Mouse (Mus musculus) erythroblast, adult 5-6 weeks (primary cell): ENCODE data around the gene Fbxo31. TPM values are rescaled to one million over a fixed set of nuclear protein-coding genes. Genes with fewer than 3 reads are reported as not detected.

Experiments
- ATAC-seq: replicated peaks from 2 replicates; pipeline ENCODE4 v1.8.0; 2016; ENCODE audit warnings: moderate number of reproducible peaks, mild to moderate bottlenecking, moderate TSS enrichment, inconsistent platforms; ENCODE audit not compliant: poor library complexity, low FRiP score, severe bottlenecking
- total RNA-seq, 2 experiments: library from RNA; stranded (forward) in 1 of 2; stranded (reverse) in 1 of 2; fragments of 150-400 nt in 1 of 2; fragments of 200-764, 138-1000 nt in 1 of 2; gene quantifications; 2 replicates each; pipeline versions ENCODE4 v1.2.3 to v1.2.4; 2015 to 2017; ENCODE audit warnings: low replicate concordance in 2 of 2

Fbxo31 gene
- total RNA-seq, 2 experiments from 2014 or later = 4.3 to 7.7 TPM

DNA sequence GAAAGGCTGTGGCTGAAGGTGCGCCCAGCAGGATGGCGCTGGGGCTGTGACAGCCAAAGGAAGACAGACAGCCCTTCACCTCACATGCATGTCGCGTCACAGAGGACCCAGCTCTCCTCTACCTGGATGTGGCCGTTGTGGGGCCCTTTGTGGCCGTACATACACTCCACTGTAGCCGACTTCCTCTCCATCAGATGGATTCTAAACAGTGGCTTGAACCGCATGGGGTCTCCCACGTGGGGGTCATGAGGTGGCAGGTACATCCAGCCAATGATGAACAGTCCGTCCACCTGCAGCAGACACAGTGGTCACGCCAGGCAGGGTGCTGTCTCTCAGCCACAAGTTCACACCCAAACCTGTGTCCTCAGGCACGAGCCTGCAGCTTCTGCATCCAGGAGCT is 18.8 kb downstream of the Fbxo31 start:
- ATAC-seq = no peak

DNA sequence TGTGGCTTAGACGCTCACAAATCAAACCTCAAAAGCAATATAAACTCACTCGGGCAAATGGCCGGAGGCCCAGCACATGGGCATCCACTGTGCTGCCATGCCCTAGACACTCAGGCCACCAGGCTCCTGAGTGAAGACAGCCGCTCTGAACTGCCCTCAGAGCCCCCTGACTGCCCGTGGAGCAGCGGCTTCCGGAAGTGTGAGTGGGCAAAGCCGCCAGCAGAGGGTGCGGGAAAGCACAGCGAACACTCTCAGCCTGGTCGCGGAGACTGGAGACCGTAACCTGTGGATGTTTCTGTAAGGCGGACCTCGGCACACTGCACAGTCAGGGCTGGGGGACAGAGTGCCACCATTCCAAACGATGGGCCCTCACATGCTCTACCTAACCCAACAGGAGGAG is 20.1 kb downstream of the Fbxo31 start:
- ATAC-seq = no peak

DNA sequence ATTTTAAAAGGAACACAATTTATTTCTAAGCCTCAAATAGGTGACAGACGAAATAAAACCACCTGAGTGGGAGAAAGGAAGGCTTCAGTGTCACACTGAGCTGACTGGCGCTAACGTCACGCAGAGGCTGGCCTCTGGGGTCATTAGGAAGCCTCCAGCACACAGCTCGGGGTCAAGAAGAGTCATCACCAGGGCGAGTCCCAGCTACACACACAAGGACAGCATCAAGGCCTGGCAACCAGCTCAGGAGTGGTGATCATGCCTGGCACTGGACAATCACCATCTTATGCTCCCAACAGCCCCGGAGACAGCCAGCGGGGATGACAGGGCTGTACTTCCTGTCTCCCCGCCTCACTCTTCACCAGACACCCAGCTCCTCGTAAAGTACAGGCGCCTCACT is 20.9 kb downstream of the Fbxo31 start:
- ATAC-seq = no peak

DNA sequence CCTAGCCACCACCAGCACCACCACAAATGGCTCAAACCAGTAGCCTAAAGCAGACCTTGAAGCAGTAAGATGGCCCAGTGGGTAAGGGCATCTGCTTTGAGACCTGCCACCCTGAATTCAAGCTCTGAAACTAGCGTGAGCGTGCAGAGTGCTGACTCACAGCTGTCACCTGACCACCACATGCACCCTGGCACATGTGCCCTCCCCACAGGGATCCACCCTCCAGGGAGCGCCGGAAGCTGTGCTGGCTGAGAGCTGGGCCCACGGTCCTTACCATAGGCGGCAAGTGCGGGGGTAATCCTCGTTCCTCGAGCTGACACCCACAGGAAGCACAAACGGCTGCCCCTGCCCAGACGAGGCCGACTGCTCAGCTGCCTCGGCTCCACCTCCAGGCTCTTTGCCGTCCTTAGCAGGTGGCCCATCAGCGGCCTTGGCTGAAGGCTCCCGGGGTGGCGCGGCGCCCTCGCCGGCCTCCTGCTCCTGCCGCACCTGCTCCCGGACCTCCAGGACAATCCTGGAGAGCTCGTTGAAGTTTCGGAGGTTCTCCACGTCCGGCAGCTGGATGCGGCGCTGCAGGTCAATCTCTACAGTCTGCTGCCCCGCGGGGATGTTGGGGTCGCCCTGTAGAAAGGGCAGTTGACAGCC is 24.7 kb downstream of the Fbxo31 start:
- no peak for ATAC-seq

DNA sequence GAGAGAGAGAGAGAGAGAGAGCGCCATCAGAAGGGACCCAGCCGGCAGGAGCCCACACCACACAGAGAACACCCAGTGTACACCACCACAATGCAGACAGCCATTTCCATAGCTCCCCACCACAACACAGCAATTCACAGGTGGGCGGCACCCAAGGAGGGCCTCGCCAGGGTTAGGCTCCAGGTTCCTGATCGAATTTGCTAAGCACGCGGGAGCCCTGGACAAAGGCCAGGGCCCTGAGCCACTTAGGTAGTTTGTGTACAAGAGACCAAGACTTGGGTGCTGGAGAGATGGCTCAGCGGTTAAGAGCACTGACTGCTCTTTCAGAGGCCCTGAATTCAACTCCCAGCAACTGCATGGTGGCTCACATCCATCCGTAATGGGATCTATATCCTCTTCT is 26.1 kb downstream of the Fbxo31 start:
- ATAC-seq = no peak

DNA sequence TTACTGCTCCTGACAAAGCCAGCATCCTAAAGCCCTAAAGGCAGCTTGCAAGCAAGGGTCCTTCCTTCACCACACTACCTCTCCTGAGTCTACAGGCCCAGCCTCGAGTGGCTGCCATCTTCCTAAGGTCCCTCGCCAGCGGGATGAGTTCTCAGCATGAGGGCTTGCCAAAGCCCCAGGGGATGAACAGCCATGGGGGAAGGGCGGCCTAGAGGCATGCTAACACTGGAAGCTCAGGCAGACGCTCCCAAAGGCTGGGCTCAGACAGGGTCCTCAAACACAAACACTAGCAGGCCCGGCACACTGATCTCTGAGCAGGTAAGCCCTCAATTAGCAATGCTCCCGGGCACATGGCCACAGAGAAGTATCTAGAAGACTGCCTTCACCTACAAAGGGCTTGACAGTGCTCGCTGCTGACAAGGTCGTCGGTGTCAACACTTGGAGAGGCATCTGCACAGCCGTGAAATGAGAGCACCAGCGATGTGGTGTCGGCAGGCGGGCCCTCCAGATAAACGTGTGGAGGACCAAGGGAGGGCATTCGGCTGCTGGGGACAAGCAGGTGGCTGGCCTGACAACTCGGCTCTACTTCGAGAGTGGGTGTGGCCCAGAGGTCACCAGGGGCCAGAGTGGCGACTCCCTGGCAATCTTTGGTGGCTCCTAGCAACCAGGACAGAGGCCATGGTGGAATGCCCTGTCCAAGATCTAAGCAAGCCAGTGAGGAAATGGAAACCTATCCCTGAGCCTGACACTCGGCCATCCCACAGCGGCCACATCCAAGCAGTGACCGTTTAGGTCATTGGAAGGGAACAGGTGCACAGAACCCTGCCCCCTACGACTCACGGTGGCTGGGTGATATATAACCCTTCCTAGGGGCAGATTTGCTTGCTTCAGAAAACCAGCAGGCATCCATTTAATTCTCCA is 27.3 kb downstream of the Fbxo31 start:
- no peak for ATAC-seq

DNA sequence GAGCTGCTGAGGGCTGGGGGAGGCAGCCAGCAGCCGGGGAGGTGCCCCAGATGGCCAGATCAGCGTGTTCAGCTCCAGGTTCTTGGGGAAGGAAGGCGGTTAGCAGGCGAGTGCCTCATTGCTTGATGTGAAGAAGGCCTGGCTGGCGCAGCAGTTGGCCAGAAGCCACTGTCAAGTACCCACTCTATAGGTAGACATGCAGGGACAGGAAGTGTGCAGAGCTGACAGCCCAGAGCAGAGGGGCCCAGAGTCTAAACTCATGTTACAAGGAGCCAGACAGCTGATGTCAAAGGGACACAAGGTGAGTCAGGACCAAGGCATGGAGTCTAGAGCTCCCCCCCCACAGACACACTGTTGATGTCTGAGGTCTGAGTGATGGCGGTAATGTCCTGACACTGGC is 28.6 kb downstream of the Fbxo31 start:
- no peak for ATAC-seq

DNA sequence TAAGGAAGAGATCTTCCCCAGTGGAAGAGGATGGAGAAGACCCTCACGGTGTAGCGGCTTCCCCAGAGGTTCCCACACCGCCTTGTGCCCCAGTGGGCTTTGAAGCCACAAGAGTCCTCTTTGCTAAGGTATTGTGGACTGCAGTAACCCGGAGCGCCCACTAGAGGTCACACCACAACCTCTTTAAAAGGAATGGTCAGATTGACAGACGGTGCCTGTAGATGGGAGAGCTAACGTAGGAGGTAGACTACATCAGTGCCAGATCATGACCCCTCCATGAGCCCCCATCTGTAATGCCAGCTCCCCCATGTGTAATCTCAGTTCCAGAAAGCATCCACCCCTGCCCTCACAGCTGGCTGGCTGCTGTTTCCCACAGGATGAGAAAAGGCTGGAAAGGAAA is 31.5 kb downstream of the Fbxo31 start:
- ATAC-seq = peak; percentile 89

DNA sequence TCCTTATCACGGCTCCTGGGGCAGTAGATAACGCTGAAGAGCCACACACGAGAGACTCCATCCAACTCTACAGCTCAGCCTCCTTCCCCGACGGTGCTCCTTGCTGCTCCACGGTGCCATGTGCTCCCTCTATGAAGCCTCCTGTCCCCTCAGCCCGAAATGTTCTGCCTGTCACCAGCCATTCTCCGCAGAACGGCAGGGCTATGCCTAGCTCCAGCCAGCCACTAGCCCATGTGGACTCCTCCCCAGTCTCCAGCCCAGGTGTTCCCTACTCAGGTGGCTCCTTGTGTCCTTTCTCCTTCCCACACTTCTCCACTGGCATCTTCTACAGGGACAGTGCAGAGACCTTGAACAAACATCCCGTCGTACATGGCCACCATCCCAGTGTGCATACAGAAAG is 33.7 kb downstream of the Fbxo31 start:
- no peak for ATAC-seq

DNA sequence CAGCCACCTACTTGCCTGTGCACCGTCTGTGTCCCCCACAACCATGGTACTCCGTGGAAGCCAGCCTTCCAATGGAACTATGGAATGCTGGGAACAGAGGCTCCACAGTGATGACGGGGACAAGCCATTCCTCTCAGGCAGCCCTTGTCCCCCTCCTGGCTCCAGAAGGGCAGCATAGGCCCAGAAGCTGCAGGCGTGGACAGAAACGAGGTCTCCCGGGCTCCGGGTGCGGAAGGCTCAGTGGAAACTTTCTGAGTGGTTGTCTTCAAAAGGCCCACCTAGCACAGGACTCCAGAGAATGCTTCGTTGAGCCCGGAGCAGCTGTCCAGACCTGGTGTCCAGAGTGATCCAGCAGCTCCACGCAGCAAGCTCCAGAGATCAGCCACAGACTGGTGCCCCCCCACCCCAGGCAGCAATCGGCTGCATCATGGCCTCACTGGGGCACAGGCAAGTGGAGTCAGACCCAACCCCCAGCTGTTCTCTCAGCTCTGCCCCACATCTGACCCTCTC is 34.3 kb downstream of the Fbxo31 start, which contains the start of gene 1700018B08Rik:
TSS of gene 1700018B08Rik (minus strand) at position 45 of the 510 bp plus-strand sequence.
- ATAC-seq = no peak

DNA sequence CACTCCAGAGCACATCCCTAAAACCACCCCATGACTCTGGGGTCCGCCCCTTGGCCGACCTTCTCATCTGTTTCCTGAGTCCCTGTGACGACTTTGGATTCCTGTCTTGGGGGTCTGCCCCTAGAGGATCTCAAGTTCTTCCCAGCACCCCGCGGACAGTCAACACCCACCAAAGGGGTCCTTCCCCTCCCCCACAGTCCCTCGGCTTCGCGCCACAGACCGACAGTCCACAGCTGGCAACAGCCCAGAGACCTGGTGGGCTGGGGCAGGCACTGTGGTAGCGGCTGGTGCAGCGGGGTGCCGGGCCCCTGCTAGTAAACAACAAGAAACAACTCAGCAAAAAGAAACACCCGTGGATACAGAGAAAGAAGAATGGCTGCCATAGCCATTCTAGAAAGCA is 35.7 kb downstream of the Fbxo31 start:
- no peak for ATAC-seq

DNA sequence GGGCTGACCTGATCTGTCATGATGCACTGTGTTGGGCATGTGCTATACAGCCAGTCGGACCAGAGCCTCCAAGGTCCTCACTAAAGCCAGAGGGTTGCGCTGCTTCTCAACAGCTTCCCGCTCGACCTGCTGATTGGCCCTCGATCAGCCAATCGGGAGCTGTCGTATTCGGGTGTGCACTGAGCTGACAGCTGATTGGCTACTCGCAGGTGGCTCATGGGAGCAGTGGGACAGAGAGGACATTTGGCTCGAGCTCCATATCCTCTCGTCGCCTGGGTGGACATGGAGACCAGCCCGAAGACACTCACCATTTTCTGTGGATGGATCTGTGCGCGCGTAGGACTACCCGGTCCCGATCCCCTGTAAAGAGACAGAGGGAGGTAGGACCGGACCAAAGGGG is 36.7 kb downstream of the Fbxo31 start:
- no peak for ATAC-seq

DNA sequence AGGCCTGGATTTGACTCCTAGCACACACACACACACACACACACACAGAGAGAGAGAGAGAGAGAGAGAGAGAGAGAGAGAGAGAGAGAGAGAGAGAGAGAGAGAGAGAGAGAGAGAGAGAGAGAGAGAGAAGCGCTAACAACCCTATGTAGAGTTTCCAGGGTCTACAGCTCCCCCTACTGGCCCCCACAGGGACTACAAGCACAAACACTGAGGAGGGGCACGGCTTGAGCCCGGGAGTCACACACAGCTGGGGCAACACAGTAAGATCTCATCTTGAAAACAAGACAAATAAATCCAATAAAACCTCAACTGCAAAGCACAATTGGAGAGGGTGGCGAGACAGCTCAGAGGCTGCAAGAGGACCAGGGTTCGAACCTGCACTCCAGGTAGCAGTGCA is 46.2 kb downstream of the Fbxo31 start:
- ATAC-seq = peak; percentile 52; the same call in 1 of the 2 replicates

DNA sequence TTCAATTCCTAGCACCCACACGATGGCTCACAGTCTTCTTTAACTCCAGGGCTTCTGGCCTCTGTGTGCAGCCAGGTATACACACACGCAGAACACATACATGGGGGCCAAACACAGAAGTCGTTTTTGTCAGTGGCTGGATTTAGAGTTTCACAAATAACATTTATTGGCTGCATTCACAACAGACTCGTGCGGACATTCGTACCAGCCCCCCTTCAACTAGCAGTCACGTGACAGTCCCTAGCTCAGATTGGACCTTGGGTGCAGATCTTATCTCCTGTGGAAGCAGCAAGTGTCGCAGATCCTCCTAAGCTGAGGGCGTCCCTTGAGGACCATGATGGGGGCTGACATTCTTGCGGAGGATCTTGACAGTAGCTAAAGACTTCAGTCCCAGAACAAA is 48.0 kb downstream of the Fbxo31 start:
- ATAC-seq = no peak

DNA sequence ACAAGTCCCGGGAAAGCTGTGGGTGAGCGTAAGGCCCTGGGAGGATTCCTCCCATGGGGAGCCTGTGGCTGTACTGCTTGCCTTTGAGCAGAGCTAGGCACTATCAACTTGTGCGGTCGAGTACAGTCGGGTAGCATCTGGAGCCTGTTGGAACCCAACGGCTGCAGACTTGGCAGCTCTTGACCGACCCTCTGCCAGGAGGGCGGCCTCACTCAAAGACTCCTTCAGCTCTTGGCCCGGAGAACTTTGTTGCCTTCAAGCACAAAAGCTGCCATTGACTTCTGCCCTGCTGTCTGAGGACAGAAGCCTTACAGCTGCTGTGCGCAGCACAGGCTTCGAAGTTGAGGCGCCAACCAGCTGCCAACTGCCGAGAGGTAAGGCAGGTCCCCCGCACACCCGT is 49.8 kb downstream of the Fbxo31 start:
- ATAC-seq = no peak

DNA sequence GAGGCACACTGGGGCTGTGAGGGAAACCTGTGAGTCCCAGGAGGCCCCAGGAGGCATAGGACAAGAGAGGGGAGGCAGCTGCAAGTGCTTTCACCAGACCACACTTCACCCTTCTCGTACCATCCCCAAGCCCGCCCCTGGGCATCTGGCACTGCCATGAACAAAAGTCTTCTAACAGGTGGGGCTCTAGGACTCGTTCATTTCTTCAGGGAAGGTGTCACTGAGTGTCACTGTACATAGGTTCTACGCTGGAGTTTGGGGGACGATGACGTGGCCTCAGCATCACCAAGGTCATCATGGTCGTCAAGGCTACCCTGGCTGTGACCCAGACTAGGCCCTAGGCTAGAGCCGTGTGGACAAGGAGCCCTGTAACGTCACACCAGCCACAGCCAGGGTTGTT is 50.9 kb downstream of the Fbxo31 start:
- ATAC-seq = no peak

DNA sequence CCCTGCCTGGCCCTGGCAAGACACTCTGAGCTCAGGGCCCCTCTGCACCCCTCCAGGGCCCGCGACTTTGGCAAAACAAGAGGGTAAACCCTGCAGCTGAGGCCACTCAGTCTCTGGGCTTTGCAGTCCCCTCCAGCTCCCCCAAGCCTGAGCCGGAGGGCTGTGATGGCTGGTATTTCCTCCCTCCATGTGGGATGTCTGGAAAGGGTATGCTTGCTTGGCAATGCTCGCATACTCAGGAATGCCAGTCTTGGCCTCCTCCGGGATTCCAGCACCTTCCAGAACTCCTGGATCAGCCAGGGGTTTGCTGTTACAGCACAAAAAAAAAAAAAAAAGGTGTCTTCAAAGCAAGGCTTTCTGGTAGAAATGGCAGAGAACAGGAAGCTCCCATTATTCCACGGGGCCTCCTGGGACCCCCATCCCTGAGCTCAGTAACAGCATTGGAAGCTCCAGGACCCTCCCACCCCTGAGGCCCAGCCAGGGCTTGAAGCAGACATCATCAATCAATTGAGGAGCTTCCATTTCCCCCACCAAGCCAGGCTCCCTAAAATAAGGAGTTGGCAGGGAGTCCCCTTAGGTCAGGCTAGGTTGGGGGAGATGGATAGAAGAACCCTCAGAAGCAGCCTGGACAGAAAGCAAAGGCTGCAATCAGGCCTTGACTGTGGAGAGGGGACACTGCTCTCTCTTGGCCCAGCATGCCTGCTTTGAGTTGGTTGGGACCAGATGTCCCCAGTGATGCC is 51.6 kb downstream of the Fbxo31 start:
- no peak for ATAC-seq

DNA sequence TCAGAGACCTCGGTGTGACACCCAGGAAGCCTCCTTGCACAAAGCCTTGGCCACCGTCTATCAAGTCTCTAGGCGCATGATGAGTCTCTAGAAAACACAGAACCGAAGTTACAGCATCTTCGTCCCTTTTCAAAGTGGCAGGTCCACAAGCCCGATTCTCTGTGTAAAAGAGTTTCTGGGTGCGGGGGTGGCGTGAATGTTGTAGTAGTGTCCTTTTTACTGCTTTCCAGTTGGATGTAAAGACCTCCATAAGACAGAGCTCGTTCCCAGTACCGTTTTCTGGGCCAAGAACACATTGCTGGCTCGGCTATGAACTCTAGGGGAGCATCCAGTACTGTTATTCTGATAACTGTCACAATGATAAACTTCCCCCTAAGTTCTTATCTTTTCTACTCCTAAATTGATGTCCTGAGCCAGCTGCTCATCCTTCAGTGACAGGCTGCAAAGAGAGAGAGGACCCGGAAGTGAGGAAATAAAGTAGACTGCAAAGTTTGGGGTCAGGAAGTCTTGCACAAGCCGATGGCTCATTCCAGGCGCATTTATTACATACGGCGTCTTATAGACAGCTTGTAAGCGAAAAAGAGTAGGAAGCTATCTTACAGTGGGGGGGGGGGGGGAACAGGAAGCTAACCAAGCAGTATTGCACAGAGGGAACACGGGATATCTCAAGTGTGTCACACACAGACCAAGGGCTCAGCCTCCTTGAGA is 53.3 kb downstream of the Fbxo31 start:
- ATAC-seq = no peak

DNA sequence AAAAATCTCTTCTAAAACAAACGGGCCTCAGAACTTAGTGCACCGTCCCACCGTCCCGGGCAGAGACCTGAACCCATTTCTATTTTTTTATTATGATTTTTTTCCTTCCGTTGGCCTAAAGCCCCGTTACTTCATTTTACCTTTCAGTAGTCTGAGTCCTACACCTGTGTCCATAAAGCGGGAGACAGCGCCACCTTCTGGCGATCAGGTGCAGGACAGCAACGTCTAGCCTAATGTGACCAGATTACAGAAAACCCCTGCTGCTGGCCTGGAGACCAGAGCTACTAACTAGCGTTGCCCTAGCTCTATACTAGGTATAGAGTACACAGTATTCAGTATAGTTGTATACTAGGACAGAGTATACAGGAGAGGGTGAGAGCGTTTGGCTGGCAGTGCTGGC is 65.2 kb downstream of the Fbxo31 start:
- peak; percentile 77 for ATAC-seq

DNA sequence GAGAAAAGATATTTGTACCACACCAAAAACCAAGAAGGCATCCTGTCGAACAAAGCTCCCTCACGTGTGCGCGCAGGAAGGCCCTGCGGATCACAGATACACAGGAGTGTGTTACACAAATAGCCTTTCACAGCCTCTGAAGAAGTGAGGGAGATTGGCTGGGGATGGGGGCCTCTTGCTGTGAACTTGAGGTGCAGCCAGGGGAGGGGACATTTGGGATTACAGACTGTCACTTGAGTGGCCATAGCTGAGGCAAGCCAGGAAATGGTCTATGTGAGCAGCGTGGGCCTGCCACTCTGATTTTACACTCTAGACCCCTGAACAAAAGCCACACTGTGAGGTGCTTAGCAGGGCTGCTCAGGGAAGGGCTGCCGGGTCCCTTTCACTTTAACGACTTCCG is 66.9 kb downstream of the Fbxo31 start:
- ATAC-seq = no peak
